Mouse (Mus musculus) stomach, postnatal 0 days (tissue): Measurements from ENCODE around the gene Apol7e. TPM values are rescaled to one million over a fixed set of nuclear protein-coding genes. Genes with fewer than 3 reads are reported as not detected.

ENCODE experiments used
- ATAC-seq: fragments of 200-750 bp; cut with Nextera tagmentation; 2 replicates; pipeline ENCODE4 v1.8.0; 2017; ENCODE audit not compliant: low FRiP score, low TSS enrichment
- DNase-seq: peaks from one replicate; pipeline ENCODE4 v3.0.0-alpha.2; 2016; ENCODE audit warnings: low spot score
- H3K27ac ChIP-seq: fragments of 300-500 bp; sonication (generic); replicated peaks from 2 replicates; pipeline ENCODE4 v1.5.1; 2014; ENCODE audit warnings: mild to moderate bottlenecking, control low read depth
- H3K27me3 ChIP-seq: fragments of 300-500 bp; sonication (generic); 2 replicates; pipeline ENCODE4 v1.6.1; 2014; ENCODE audit warnings: low read length; ENCODE audit not compliant: control insufficient read depth, insufficient read depth
- H3K36me3 ChIP-seq: fragments of 300-500 bp; sonication (generic); 2 replicates; pipeline ENCODE4 v1.6.1; 2014; ENCODE audit warnings: low read length, mixed read lengths; ENCODE audit not compliant: control insufficient read depth, insufficient read depth
- H3K4me1 ChIP-seq: fragments of 300-500 bp; sonication (generic); replicated peaks from 2 replicates; pipeline ENCODE4 v1.6.1; 2014; ENCODE audit warnings: antibody characterized with exemption; ENCODE audit not compliant: control insufficient read depth, insufficient read depth
- H3K4me2 ChIP-seq: fragments of 300-500 bp; sonication (generic); replicated peaks from 2 replicates; pipeline ENCODE4 v1.6.1; 2014; ENCODE audit warnings: low read depth, mild to moderate bottlenecking, control low read depth, moderate library complexity
- H3K4me3 ChIP-seq: fragments of 300-500 bp; sonication (generic); 2 replicates; pipeline ENCODE4 v1.5.1; 2014; ENCODE audit warnings: low read depth, low read length, control low read depth
- H3K9ac ChIP-seq: fragments of 300-500 bp; sonication (generic); 2 replicates; pipeline ENCODE4 v1.6.1; 2014; ENCODE audit warnings: mild to moderate bottlenecking, low read length, control low read depth, mixed read lengths
- H3K9me3 ChIP-seq: fragments of 300-500 bp; sonication (generic); 2 replicates; pipeline ENCODE4 v1.6.1; 2016; ENCODE audit warnings: low read length; ENCODE audit not compliant: control insufficient read depth
- CTCF ChIP-seq: IDR thresholded peaks from 2 replicates; pipeline ENCODE4 v1.5.1; 2016; ENCODE audit warnings: antibody characterized with exemption, low read depth, mild to moderate bottlenecking, moderate library complexity
- EP300 ChIP-seq: optimal IDR thresholded peaks from 2 replicates; pipeline ENCODE3; 2016; ENCODE audit warnings: antibody characterized with exemption
- WGBS: fragments of 180-500 bp; shearing (Covaris S2); extraction: QIAGEN DNeasy Blood & Tissue Kit; methylation state at CpG from one replicate; pipeline ENCODE4 v1.1.7; 2014; 5-methylcytosine and 5-hydroxymethylcytosine counted together
- polyA plus RNA-seq: library from polyadenylated mRNA; unstranded; fragments of >200 nt; fragmentation: Nextera tagmentation; extraction: Ambion mirVana; gene quantifications from 2 replicates; pipeline ENCODE4 v1.2.1, GENCODE M21; 2015

Apol7e gene
- polyA plus RNA-seq, 1 experiment from 2014 or later, result 0.10 TPM

DNA sequence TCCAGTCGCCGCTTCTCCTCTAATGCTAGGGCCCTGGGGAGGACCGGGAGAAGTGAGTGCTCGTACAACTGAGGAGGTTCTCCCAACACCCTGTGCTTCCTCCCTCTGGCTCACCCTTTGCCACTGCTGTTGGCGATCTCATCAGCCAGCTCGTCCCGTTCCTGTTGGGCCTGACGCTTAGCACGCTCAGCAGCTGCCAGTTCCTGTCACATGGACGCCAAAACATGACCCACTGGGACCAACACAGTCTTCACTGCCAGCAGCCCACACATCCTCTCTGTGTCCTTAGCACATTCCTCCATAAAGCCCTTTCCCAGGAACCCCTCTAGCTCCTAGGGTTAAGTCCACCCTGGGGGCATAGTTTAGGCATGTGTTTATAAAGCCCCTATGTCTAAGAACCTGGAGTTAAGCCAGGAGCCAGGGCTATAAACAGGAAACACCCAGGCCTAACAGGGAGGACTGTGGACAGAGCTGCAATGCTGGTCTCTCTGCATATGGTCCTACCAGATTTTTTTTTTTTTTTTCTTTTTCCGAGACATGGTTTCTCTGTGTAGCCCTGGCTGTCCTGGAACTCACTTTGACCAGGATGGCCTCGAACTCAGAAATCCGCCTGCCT lies 65.8 kb downstream of the Apol7e start:
- no peak for DNase-seq
- H3K9ac ChIP-seq, result no peak overlapping the region
- WGBS, result 62% methylated on average over 13 of the region's 13 CpGs

DNA sequence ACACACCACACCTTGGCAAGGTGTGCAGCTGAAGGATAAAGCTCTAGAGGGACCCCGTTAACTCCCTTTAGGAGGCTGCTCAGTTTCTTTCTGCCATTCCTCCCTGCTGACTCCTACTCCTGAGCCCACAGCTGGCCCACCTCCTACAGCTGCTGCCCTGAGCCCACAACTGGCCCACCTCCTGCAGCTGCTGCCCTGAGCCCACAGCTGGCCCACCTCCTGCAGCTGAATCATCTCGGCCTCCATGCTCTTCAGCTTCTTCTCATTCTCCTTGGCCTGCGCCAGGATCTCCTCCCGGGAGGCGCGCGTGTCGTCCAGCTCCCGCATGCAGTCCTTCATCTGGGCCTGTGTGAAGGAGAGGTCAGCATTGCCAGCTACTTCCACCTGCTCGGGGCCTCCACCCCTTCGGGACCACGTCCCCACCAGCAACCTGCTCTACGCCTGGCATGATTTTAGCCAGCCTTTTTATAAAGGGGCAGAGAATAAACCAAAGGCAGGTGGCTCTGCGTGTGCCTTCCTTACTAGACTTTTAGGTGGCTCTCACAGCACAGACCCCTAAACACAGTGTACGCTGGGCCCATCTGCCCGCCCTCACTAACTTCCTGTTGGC lies 66.9 kb downstream of the Apol7e start:
- Histone ChIP-seq H3K27ac (no peak overlapping the region), H3K9ac (no peak overlapping the region), H3K4me3 (no peak overlapping the region), H3K27me3 (no peaks in the 10 kb centered on the region), H3K4me2 (no peak overlapping the region), H3K9me3 (no peaks in the 10 kb centered on the region), H3K4me1 (no peaks in the 10 kb centered on the region), H3K36me3 (peaks cover 83% of the 10 kb centered on the region)
- TF ChIP-seq EP300, result no peak
- no peak for TF ChIP-seq CTCF
- WGBS, result 83% methylated on average over 16 of the region's 16 CpGs
- no peak for ATAC-seq
- no peak for DNase-seq

More for the DNA sequence above, 65.8 kb downstream of the Apol7e start:
- Histone ChIP-seq H3K9me3 (no peaks in the 10 kb centered on the region), H3K27me3 (no peaks in the 10 kb centered on the region), H3K27ac (peak overlapping the region; percentile 65), H3K36me3 (peaks cover 77% of the 10 kb centered on the region), H3K4me3 (no peak overlapping the region), H3K4me1 (no peaks in the 10 kb centered on the region), H3K4me2 (no peak overlapping the region)
- TF ChIP-seq EP300 (no peak), CTCF (no peak)
- ATAC-seq, result peak; percentile 8; the same call in 1 of the 2 replicates

DNA sequence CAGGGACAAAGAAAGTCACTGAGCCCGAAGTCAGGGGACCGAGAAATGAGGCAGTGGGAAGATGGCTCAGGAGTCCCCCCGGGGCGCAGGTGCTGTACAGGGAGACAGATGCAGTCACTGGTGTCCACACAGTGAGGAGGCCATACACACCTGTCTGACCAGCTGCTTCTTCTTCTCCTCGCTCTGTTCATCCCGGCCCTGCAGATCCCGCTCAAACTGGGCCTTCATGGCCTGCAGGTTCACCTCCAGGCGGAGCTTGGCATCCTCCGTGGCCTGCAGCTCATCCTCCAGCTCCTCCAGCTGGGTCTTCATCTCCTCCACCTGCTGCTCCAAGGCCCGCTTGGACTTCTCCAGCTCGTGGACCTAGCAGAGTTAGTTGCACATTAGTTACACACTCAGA lies 68.3 kb downstream of the Apol7e start:
- ATAC-seq (no peak), DNase-seq (no peak)
- H3K36me3 ChIP-seq, result peaks cover 90% of the 10 kb centered on the region
- H3K4me1 ChIP-seq, result no peaks in the 10 kb centered on the region
- H3K4me2 ChIP-seq, result no peak overlapping the region
- WGBS, result 89% methylated on average over 11 of the region's 11 CpGs
- H3K9me3 ChIP-seq, result no peaks in the 10 kb centered on the region
- H3K4me3 ChIP-seq, result no peak overlapping the region
- TF ChIP-seq EP300 (no peak), CTCF (0 out of 2 replicates have a peak, but pooled peaks have one; percentile 19)
- no peaks in the 10 kb centered on the region for H3K27me3 ChIP-seq
- H3K9ac ChIP-seq, result no peak overlapping the region
- no peak overlapping the region for H3K27ac ChIP-seq

Other genes starting within 250 kb of the Apol7e start
- not detected in 2 replicates for gene Apol10a, start 221.8 kb upstream of the Apol7e start, polyA plus RNA-seq
- not detected in 2 replicates for gene Apol11a, start 190.6 kb upstream of the Apol7e start, polyA plus RNA-seq
- 0.28 and 0.34 TPM in 2 replicates for gene Apol7c, start 165.5 kb upstream of the Apol7e start, polyA plus RNA-seq
- gene 1700025B11Rik, start 137.0 kb upstream of the Apol7e start, polyA plus RNA-seq, result not detected in 2 replicates
- gene Apol10b, start 102.7 kb upstream of the Apol7e start, polyA plus RNA-seq, result 0.38 and 0.50 TPM in 2 replicates
- gene Gm36245, start 99.6 kb upstream of the Apol7e start, polyA plus RNA-seq, result not detected in 2 replicates
- 0.05 and 0.08 TPM in 2 replicates for gene Apol11b, start 55.6 kb upstream of the Apol7e start, polyA plus RNA-seq
- 0.33 and 0.45 TPM in 2 replicates for gene Apol9b, start 30.2 kb downstream of the Apol7e start, polyA plus RNA-seq
- 0.05 and 0.10 TPM in 2 replicates for gene Apol8, start 58.1 kb downstream of the Apol7e start, polyA plus RNA-seq
- gene Myh9, start 143.3 kb downstream of the Apol7e start, polyA plus RNA-seq, result 27.9 and 32.9 TPM in 2 replicates
- gene Txn2, start 230.1 kb downstream of the Apol7e start, polyA plus RNA-seq, result 172 and 176 TPM in 2 replicates